Mouse (Mus musculus) lung, embryonic 15.5 days (tissue): Measurements from ENCODE around the gene Gpr25. TPM values are rescaled to one million over a fixed set of nuclear protein-coding genes. Genes with fewer than 3 reads are reported as not detected.

Source experiments
- ATAC-seq: fragments of 200-750 bp; cut with Nextera tagmentation; 2 replicates; pipeline ENCODE4 v1.8.0; 2017; ENCODE audit warnings: moderate number of reproducible peaks, borderline replicate concordance; ENCODE audit not compliant: low FRiP score, low TSS enrichment; ENCODE audit errors: extremely low read depth
- H3K27ac ChIP-seq: fragments of 300-500 bp; sonication (generic); 2 replicates; pipeline ENCODE4 v1.5.1; 2015; ENCODE audit warnings: moderate library complexity, mild to moderate bottlenecking, inconsistent platforms
- H3K27me3 ChIP-seq: fragments of 300-500 bp; sonication (generic); 2 replicates; pipeline ENCODE4 v1.6.1; 2015; ENCODE audit warnings: inconsistent platforms
- H3K36me3 ChIP-seq: fragments of 300-500 bp; sonication (generic); 2 replicates; pipeline ENCODE4 v1.6.1; 2015; ENCODE audit warnings: inconsistent platforms
- H3K4me1 ChIP-seq: fragments of 300-500 bp; sonication (generic); 2 replicates; pipeline ENCODE4 v1.6.1; 2015; ENCODE audit warnings: inconsistent platforms
- H3K4me2 ChIP-seq: fragments of 300-500 bp; sonication (generic); 2 replicates; pipeline ENCODE4 v1.6.1; 2015; ENCODE audit warnings: inconsistent platforms, mild to moderate bottlenecking, moderate library complexity
- H3K4me3 ChIP-seq: fragments of 300-500 bp; sonication (generic); 2 replicates; pipeline ENCODE4 v1.5.1; 2015; ENCODE audit warnings: mild to moderate bottlenecking, inconsistent platforms
- H3K9ac ChIP-seq: fragments of 300-500 bp; sonication (generic); 2 replicates; pipeline ENCODE4 v1.6.1; 2015; ENCODE audit warnings: inconsistent platforms
- H3K9me3 ChIP-seq: fragments of 300-500 bp; sonication (generic); 2 replicates; pipeline ENCODE4 v1.6.1; 2016; ENCODE audit warnings: inconsistent platforms
- WGBS: fragments of 180-500 bp; shearing (Covaris S2); methylation state at CpG from one replicate; pipeline ENCODE4 v1.1.7; 2015; 5-methylcytosine and 5-hydroxymethylcytosine counted together
- polyA plus RNA-seq: library from polyadenylated mRNA; unstranded; fragments of >200 nt; fragmentation: Nextera tagmentation; extraction: Ambion mirVana; gene quantifications from 2 replicates; pipeline ENCODE4 v1.2.1, GENCODE M21; 2015

The Gpr25 gene
- polyA plus RNA-seq, 1 experiment from 2014 or later, result not detected

- no peaks in the 10 kb centered on the region for H3K36me3 ChIP-seq
- peak overlapping the region; percentile 62 for H3K4me3 ChIP-seq
- 4% methylated on average over 9 of the region's 9 CpGs for WGBS
- peaks cover 56% of the 10 kb centered on the region for H3K4me1 ChIP-seq
- no peaks in the 10 kb centered on the region for H3K27me3 ChIP-seq
- peak overlapping the region; percentile 76 for H3K4me2 ChIP-seq
- ATAC-seq, result no peak
- H3K9me3 ChIP-seq, result no peaks in the 10 kb centered on the region
- H3K9ac ChIP-seq, result peak overlapping the region; percentile 47
- peak overlapping the region; percentile 86 for H3K27ac ChIP-seq
Measured at GRCm38 (mm10) chr1:136232285-136232926, 28.3 kb downstream of the Gpr25 start.

- WGBS, result 8% methylated on average over 6 of the region's 6 CpGs
- no peaks in the 10 kb centered on the region for H3K27me3 ChIP-seq
- no peaks in the 10 kb centered on the region for H3K9me3 ChIP-seq
- peak overlapping the region; percentile 8; the same call in 1 of the 2 replicates for H3K9ac ChIP-seq
- ATAC-seq, result peak; percentile 9
- H3K4me1 ChIP-seq, result peaks cover 59% of the 10 kb centered on the region
- H3K4me3 ChIP-seq, result peak overlapping the region; percentile 62
- peak overlapping the region; percentile 86 for H3K27ac ChIP-seq
- peak overlapping the region; percentile 76 for H3K4me2 ChIP-seq
- no peaks in the 10 kb centered on the region for H3K36me3 ChIP-seq
Measured at GRCm38 (mm10) chr1:136231596-136231995, 29.1 kb downstream of the Gpr25 start.

- Histone ChIP-seq H3K36me3 (0 out of 2 replicates have a peak, but pooled peaks cover 2% of the 10 kb centered on the region), H3K9ac (peak overlapping the region; percentile 16; the same call in 1 of the 2 replicates), H3K4me3 (peak overlapping the region; percentile 8; the same call in 1 of the 2 replicates), H3K27ac (peak overlapping the region; percentile 86), H3K27me3 (no peaks in the 10 kb centered on the region), H3K4me1 (peaks cover 59% of the 10 kb centered on the region), H3K9me3 (no peaks in the 10 kb centered on the region), H3K4me2 (peak overlapping the region; percentile 76)
- ATAC-seq, result no peak
- 36% methylated on average over 11 of the region's 11 CpGs for WGBS
Measured at GRCm38 (mm10) chr1:136230201-136230600, 30.5 kb downstream of the Gpr25 start.

- H3K4me1 ChIP-seq, result peaks cover 55% of the 10 kb centered on the region
- ATAC-seq, result no peak
- no peak overlapping the region for H3K4me3 ChIP-seq
- no peak overlapping the region; the same call in 1 of the 2 replicates for H3K9ac ChIP-seq
- H3K27ac ChIP-seq, result peak overlapping the region; percentile 86
- peaks cover 13% of the 10 kb centered on the region; the same call in 1 of the 2 replicates for H3K36me3 ChIP-seq
- no peaks in the 10 kb centered on the region for H3K27me3 ChIP-seq
- peak overlapping the region; percentile 76 for H3K4me2 ChIP-seq
- 22% methylated on average over 6 of the region's 6 CpGs for WGBS
- no peaks in the 10 kb centered on the region for H3K9me3 ChIP-seq
Measured at GRCm38 (mm10) chr1:136229040-136229373, 31.7 kb downstream of the Gpr25 start.

GRCm38 (mm10) chr1:136228328-136229039 is 32.2 kb downstream of the Gpr25 start:
- ATAC-seq, result peak; percentile 31; the same call in 1 of the 2 replicates
- H3K4me1 ChIP-seq, result peaks cover 55% of the 10 kb centered on the region

GRCm38 (mm10) chr1:136227870-136228269 is 32.8 kb downstream of the Gpr25 start:
- WGBS, result 45% methylated on average over 4 of the region's 4 CpGs
- Histone ChIP-seq H3K27me3 (no peaks in the 10 kb centered on the region), H3K9ac (no peak overlapping the region), H3K4me1 (peaks cover 55% of the 10 kb centered on the region), H3K4me2 (peak overlapping the region; percentile 76; the same call in 1 of the 2 replicates), H3K27ac (peak overlapping the region; percentile 86), H3K36me3 (peaks cover 13% of the 10 kb centered on the region; the same call in 1 of the 2 replicates), H3K4me3 (no peak overlapping the region), H3K9me3 (no peaks in the 10 kb centered on the region)
- no peak for ATAC-seq

More at GRCm38 (mm10) chr1:136228328-136229039, 32.2 kb downstream of the Gpr25 start:
- H3K9me3 ChIP-seq, result no peaks in the 10 kb centered on the region
- no peaks in the 10 kb centered on the region for H3K27me3 ChIP-seq
- H3K4me3 ChIP-seq, result peak overlapping the region; percentile 18; the same call in 1 of the 2 replicates
- 7% methylated on average over 13 of the region's 13 CpGs for WGBS
- H3K27ac ChIP-seq, result peak overlapping the region; percentile 86
- H3K9ac ChIP-seq, result no peak overlapping the region; the same call in 1 of the 2 replicates
- H3K36me3 ChIP-seq, result peaks cover 13% of the 10 kb centered on the region; the same call in 1 of the 2 replicates
- peak overlapping the region; percentile 76 for H3K4me2 ChIP-seq

- Histone ChIP-seq H3K9ac (no peak overlapping the region), H3K36me3 (peaks cover 13% of the 10 kb centered on the region; the same call in 1 of the 2 replicates), H3K27me3 (no peaks in the 10 kb centered on the region), H3K27ac (no peak overlapping the region), H3K4me2 (no peak overlapping the region), H3K4me1 (peaks cover 45% of the 10 kb centered on the region), H3K9me3 (no peaks in the 10 kb centered on the region), H3K4me3 (no peak overlapping the region)
- 81% methylated on average over 8 of the region's 8 CpGs for WGBS
- no peak for ATAC-seq
Measured at GRCm38 (mm10) chr1:136226626-136227025, 34.0 kb downstream of the Gpr25 start.

- no peak overlapping the region for H3K4me3 ChIP-seq
- H3K4me1 ChIP-seq, result peaks cover 45% of the 10 kb centered on the region
- H3K9ac ChIP-seq, result no peak overlapping the region
- H3K27me3 ChIP-seq, result no peaks in the 10 kb centered on the region
- no peak for ATAC-seq
- H3K36me3 ChIP-seq, result peaks cover 13% of the 10 kb centered on the region; the same call in 1 of the 2 replicates
- H3K9me3 ChIP-seq, result no peaks in the 10 kb centered on the region
- H3K4me2 ChIP-seq, result no peak overlapping the region
- no peak overlapping the region for H3K27ac ChIP-seq
- WGBS, result 95% methylated on average over 8 of the region's 8 CpGs
Measured at GRCm38 (mm10) chr1:136225846-136226245, 34.8 kb downstream of the Gpr25 start.

GRCm38 (mm10) chr1:136223758-136224342 is 36.8 kb downstream of the Gpr25 start:
- WGBS, result 85% methylated on average over 10 of the region's 10 CpGs
- no peak overlapping the region for H3K4me3 ChIP-seq
- ATAC-seq, result no peak
- no peak overlapping the region for H3K27ac ChIP-seq
- peaks cover 37% of the 10 kb centered on the region for H3K4me1 ChIP-seq
- no peak overlapping the region for H3K4me2 ChIP-seq
- H3K9me3 ChIP-seq, result no peaks in the 10 kb centered on the region
- H3K27me3 ChIP-seq, result no peaks in the 10 kb centered on the region
- H3K36me3 ChIP-seq, result peaks cover 17% of the 10 kb centered on the region; the same call in 1 of the 2 replicates
- H3K9ac ChIP-seq, result no peak overlapping the region

- WGBS, result 67% methylated on average over 10 of the region's 10 CpGs
- Histone ChIP-seq H3K36me3 (peaks cover 31% of the 10 kb centered on the region), H3K27ac (no peak overlapping the region), H3K4me3 (no peak overlapping the region), H3K9ac (no peak overlapping the region), H3K4me2 (no peak overlapping the region), H3K27me3 (no peaks in the 10 kb centered on the region), H3K9me3 (no peaks in the 10 kb centered on the region), H3K4me1 (peaks cover 23% of the 10 kb centered on the region)
- ATAC-seq, result no peak
Measured at GRCm38 (mm10) chr1:136222386-136222785, 38.3 kb downstream of the Gpr25 start.

GRCm38 (mm10) chr1:136220037-136220871 is 40.4 kb downstream of the Gpr25 start:
- WGBS, result 45% methylated on average over 10 of the region's 10 CpGs
- Histone ChIP-seq H3K9me3 (no peaks in the 10 kb centered on the region), H3K9ac (peak overlapping the region; percentile 16; the same call in 1 of the 2 replicates), H3K4me3 (no peak overlapping the region), H3K27ac (peak overlapping the region; percentile 74), H3K4me1 (peaks cover 19% of the 10 kb centered on the region), H3K27me3 (no peaks in the 10 kb centered on the region), H3K4me2 (no peak overlapping the region), H3K36me3 (peaks cover 43% of the 10 kb centered on the region)
- peak; percentile 64 for ATAC-seq
